In genomic region chr11:50638868-50639220, GRCm38 (mm10) we compare ENCODE assay signal across 25 mouse cellular contexts.
"Had no signal": no experiment of that assay in that cellular context is flagged by ENCODE, and none has a peak within 500 bp of the region (broad histone marks: within the 10 kb centered on the region; RNA-seq: fewer than 3 reads in every experiment).

No protein-coding gene starts in this region.

- H3K4me1 ChIP-seq: hindbrain, embryonic 15.5 days; liver, embryonic 13.5 days; liver, embryonic 15.5 days had no signal

- DNase-seq: gastrocnemius, postnatal 14 days; gastrocnemius, postnatal 36 days; heart, adult 11 months; heart, adult 2 months; heart, postnatal 14 days; heart, postnatal 36 days; kidney, adult 11 months; kidney, adult 2 months; kidney, adult 9 months; kidney, postnatal 14 days; kidney, postnatal 36 days; layer of hippocampus, adult 9-11 months; layer of hippocampus, postnatal 36 days; liver; liver, embryonic 13.5 days; liver, postnatal 0 days had no signal

- H3K4me3 ChIP-seq: heart, adult 2 months; heart, embryonic 13.5 days; heart, embryonic 15.5 days; hindbrain, embryonic 15.5 days; kidney, embryonic 15.5 days; limb, embryonic 10.5 days; limb, embryonic 12.5 days; liver, embryonic 13.5 days; liver, embryonic 15.5 days had no signal

- H3K27ac ChIP-seq: heart, adult 2 months; heart, embryonic 13.5 days; heart, embryonic 15.5 days; hindbrain, embryonic 15.5 days; hindbrain, postnatal 0 days; kidney, embryonic 15.5 days; kidney, postnatal 0 days; limb, embryonic 10.5 days; limb, embryonic 12.5 days; liver, embryonic 13.5 days; liver, embryonic 15.5 days had no signal
